Mouse (Mus musculus) heart, postnatal 4 days (tissue): ENCODE measurements around the gene Gm20830. TPM values are rescaled to one million over a fixed set of nuclear protein-coding genes. Genes with fewer than 3 reads are reported as not detected.
"Not testable (repeated sequence)": the region's sequence is repeated elsewhere in the genome, so short reads cannot be mapped to it uniquely, and the experiment has no call there.

Experiments
- DNase-seq: peaks from one replicate; pipeline ENCODE4 v3.0.0; 2021
- total RNA-seq, 2 experiments: library from RNA; stranded (reverse); gene quantifications; 2 replicates each; pipeline ENCODE4 v1.2.3; 2021

The Gm20830 gene
- not detected for total RNA-seq

DNA sequence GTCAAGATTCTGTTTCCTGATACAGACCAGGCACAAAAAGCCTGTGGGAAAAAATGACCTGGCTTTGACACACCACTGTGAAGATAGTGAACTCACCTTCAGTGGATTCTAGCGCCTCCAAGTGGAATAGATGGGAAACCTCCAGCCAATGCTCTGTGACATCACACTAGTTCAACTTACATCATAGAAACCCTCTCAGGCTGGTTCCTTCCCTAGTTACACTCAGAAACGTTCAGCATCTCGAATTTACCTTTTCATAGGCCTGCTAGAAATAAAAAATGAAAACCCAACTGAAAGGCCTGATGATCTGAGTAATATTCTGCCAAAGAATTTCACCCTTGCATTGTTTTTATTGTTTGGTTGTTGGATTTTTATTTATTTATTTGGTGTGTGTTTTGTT, at the start of gene Gm20830:
Gene Gm20830, minus strand, starts transcription at position 101 of the 400 bp plus-strand sequence.
- DNase-seq = not testable (repeated sequence)

Other genes with a start within 250 kb of the Gm20830 start
- gene Gm21719, start 235.4 kb downstream of the Gm20830 start, total RNA-seq = not detected